Mouse (Mus musculus) 416B (cell line): ENCODE results near the gene Kcnd3.

Source experiments
- DNase-seq: peaks from one replicate; pipeline ENCODE4 v3.0.0; 2011; ENCODE audit warnings: low read depth

Kcnd3 gene

GRCm38 (mm10) chr3:105590056-105590672 lies 138.0 kb downstream of the Kcnd3 start:
- DNase-seq = no peak

GRCm38 (mm10) chr3:105591766-105592165 lies 139.6 kb downstream of the Kcnd3 start:
- no peak for DNase-seq

- no peak for DNase-seq
Measured at GRCm38 (mm10) chr3:105592246-105592645, 140.1 kb downstream of the Kcnd3 start.

- DNase-seq = no peak
Measured at GRCm38 (mm10) chr3:105600483-105600882, 148.4 kb downstream of the Kcnd3 start.

GRCm38 (mm10) chr3:105602966-105603365 lies 150.8 kb downstream of the Kcnd3 start:
- DNase-seq = no peak

GRCm38 (mm10) chr3:105605726-105606125 lies 153.6 kb downstream of the Kcnd3 start:
- no peak for DNase-seq

- no peak for DNase-seq
Measured at GRCm38 (mm10) chr3:105608857-105609256, 156.7 kb downstream of the Kcnd3 start.

GRCm38 (mm10) chr3:105611531-105612422 lies 159.6 kb downstream of the Kcnd3 start:
- DNase-seq = no peak

- no peak for DNase-seq
Measured at GRCm38 (mm10) chr3:105612423-105612814, 160.3 kb downstream of the Kcnd3 start.

- DNase-seq = no peak
Measured at GRCm38 (mm10) chr3:105616861-105617743, 165.0 kb downstream of the Kcnd3 start.

GRCm38 (mm10) chr3:105621154-105621553 lies 169.0 kb downstream of the Kcnd3 start:
- no peak for DNase-seq

GRCm38 (mm10) chr3:105623137-105623536 lies 171.0 kb downstream of the Kcnd3 start:
- DNase-seq = no peak

- no peak for DNase-seq
Measured at GRCm38 (mm10) chr3:105625961-105626360, 173.8 kb downstream of the Kcnd3 start.

- DNase-seq = peak; percentile 74
Measured at GRCm38 (mm10) chr3:105627258-105627657, 175.1 kb downstream of the Kcnd3 start.

- no peak for DNase-seq
Measured at GRCm38 (mm10) chr3:105632296-105632695, 180.2 kb downstream of the Kcnd3 start.

GRCm38 (mm10) chr3:105633021-105633420 lies 180.9 kb downstream of the Kcnd3 start:
- DNase-seq = no peak

- DNase-seq = peak; percentile 31
Measured at GRCm38 (mm10) chr3:105642186-105642585, 190.1 kb downstream of the Kcnd3 start.

GRCm38 (mm10) chr3:105643566-105643965 lies 191.4 kb downstream of the Kcnd3 start:
- DNase-seq = no peak

- DNase-seq = no peak
Measured at GRCm38 (mm10) chr3:105648889-105649567, 196.9 kb downstream of the Kcnd3 start.

GRCm38 (mm10) chr3:105653544-105654380 lies 201.6 kb downstream of the Kcnd3 start:
- no peak for DNase-seq
